Mouse (Mus musculus): ENCODE measurements around the gene Kir3dl2. TPM values are rescaled to one million over a fixed set of nuclear protein-coding genes. Genes with fewer than 3 reads are reported as not detected.

Kir3dl2 gene
- not detected for total RNA-seq (2023)

GRCm38 (mm10) chrX:136543956-136544355 lies at the start of gene Kir3dl2:
Gene Kir3dl2, minus strand, starts transcription at chrX:136544056.

DNA sequence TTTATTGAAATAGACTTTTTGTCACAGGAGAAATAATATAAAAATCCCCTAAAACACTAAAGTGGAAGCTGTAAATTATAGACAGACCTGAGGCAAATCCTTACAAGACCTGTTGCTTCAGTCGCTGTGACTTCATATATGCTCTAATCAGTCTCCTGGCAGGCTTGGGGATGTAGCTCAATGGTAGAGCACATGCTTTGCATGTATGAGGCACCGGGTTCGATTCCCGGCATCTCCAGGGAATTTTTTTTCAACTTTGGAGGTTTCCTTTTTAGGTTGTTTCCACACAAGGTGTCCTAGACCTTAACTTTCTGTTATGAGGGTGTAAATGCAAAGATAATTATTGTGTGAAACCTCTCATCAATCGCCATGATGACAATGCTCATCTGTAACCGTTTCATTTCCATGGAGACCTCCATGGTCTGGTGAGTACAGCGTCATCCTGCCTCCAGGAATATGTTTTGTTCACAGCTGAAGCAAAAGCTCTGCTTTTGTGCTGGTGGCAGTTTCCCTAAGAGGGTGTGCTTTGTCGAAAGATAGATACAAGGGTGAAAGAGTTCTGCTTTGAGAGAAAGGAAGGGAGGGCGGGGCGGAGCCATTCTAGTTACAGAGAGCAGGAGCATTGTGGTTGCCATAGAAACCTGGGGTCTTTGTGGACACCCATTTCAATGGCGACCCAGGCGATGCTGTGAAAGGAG lies 46.5 kb upstream of the Kir3dl2 start, which contains the start of gene Tceal3:
Gene Tceal3 (plus strand): TSS at position 644 of the 698 bp plus-strand sequence.

GRCm38 (mm10) chrX:136517699-136518098 lies 26.2 kb downstream of the Kir3dl2 start, which contains the start of gene Kir3dl1:
Gene Kir3dl1, plus strand, starts transcription at chrX:136517999.

Other genes starting within 250 kb of the Kir3dl2 start
- not detected for gene Kir3dl1, start 26.1 kb downstream of the Kir3dl2 start, total RNA-seq (2023)
- 1.1 TPM for gene Tceal3, start 46.8 kb upstream of the Kir3dl2 start, total RNA-seq (2023)
- not detected for gene Tceal1, start 163.9 kb upstream of the Kir3dl2 start, total RNA-seq (2023)
- gene Morf4l2, start 199.6 kb upstream of the Kir3dl2 start, total RNA-seq (2023) = 128 TPM
- not detected for gene Glra4, start 236.1 kb upstream of the Kir3dl2 start, total RNA-seq (2023)

Data from CD4-positive naive resting alpha-beta T cell, adult 57 days (primary cell).